Mouse (Mus musculus): ENCODE data around the gene Gm11032. TPM values are rescaled to one million over a fixed set of nuclear protein-coding genes. Genes with fewer than 3 reads are reported as not detected.
"Not testable (repeated sequence)": the region's sequence is repeated elsewhere in the genome, so short reads cannot be mapped to it uniquely, and the experiment has no call there.

Gene Gm11032
- not detected in 2 replicates for polyA plus RNA-seq (2016; fragmentation: Nextera tagmentation; extraction: Ambion mirVana)

- Histone ChIP-seq H3K27me3 (no peaks in the 10 kb centered on the region), H3K9me3 (no peaks in the 10 kb centered on the region), H3K4me2 (replicated peaks) (no peak within 1 kb of the TSS), H3K36me3 (no peaks in the 10 kb centered on the region), H3K4me3 (no peak within 1 kb of the TSS), H3K9ac (replicated peaks) (no peak within 1 kb of the TSS), H3K4me1 (no peaks in the 10 kb centered on the region), H3K27ac (replicated peaks) (no peak within 1 kb of the TSS)
- ATAC-seq (ENCODE audit: low FRiP score, low read depth) = no peak
- 88% methylated on average over 16 of the region's 16 CpGs for WGBS
Measured at GRCm38 (mm10) chr11:4620017-4620485, at the start of gene Gm11032. Gene Gm11032 (plus strand): TSS chr11:4620067.

- H3K27ac ChIP-seq (replicated peaks) = no peak overlapping the region
- H3K4me2 ChIP-seq (replicated peaks) = no peak overlapping the region
- H3K36me3 ChIP-seq = no peaks in the 10 kb centered on the region
- H3K4me3 ChIP-seq = no peak overlapping the region
- H3K9me3 ChIP-seq = no peaks in the 10 kb centered on the region
- peaks cover 4% of the 10 kb centered on the region; the same call in 1 of the 2 replicates for H3K4me1 ChIP-seq
- no peak for ATAC-seq (ENCODE audit: low FRiP score, low read depth)
- H3K27me3 ChIP-seq = no peaks in the 10 kb centered on the region
- H3K9ac ChIP-seq (replicated peaks) = no peak overlapping the region
- 92% methylated on average over 4 of the region's 4 CpGs for WGBS
Measured at GRCm38 (mm10) chr11:4571491-4571901, 48.4 kb upstream of the Gm11032 start.

- H3K36me3 ChIP-seq; H3K4me1 ChIP-seq; H3K9ac ChIP-seq (replicated peaks); H3K27ac ChIP-seq (replicated peaks); H3K4me3 ChIP-seq; ATAC-seq (ENCODE audit: low FRiP score, low read depth); H3K4me2 ChIP-seq (replicated peaks); H3K27me3 ChIP-seq; H3K9me3 ChIP-seq: not testable (repeated sequence)
- WGBS = 85% methylated on average over 2 of the region's 2 CpGs
Measured at GRCm38 (mm10) chr11:4576090-4576732, 43.7 kb upstream of the Gm11032 start.

GRCm38 (mm10) chr11:4577079-4577478, 42.8 kb upstream of the Gm11032 start:
- H3K27ac ChIP-seq (replicated peaks) = no peak overlapping the region
- H3K9ac ChIP-seq (replicated peaks) = no peak overlapping the region
- H3K36me3 ChIP-seq = no peaks in the 10 kb centered on the region
- WGBS = 98% methylated on average over 2 of the region's 2 CpGs
- H3K4me1 ChIP-seq = peaks cover 4% of the 10 kb centered on the region; the same call in 1 of the 2 replicates
- H3K9me3 ChIP-seq = no peaks in the 10 kb centered on the region
- no peaks in the 10 kb centered on the region for H3K27me3 ChIP-seq
- ATAC-seq (ENCODE audit: low FRiP score, low read depth) = no peak
- H3K4me2 ChIP-seq (replicated peaks) = no peak overlapping the region
- no peak overlapping the region for H3K4me3 ChIP-seq

DNA sequence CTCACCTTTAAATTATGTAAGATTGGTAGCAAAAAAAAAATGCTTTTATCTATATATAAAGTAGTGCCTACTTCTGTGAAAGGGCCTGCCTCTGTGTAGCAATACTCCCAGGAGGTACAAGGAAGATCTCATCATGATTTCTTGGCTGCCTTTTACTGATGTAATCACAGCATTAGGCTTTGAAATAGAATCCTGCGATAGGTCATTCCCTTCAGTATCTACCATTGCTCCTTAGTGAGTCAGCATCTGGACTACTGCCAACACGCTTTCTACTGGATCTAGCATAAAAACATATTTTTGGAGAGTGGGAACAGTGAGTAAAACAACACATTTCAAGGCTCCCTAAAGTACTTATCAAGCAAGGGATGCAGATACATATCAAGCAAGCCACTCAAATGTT, 41.2 kb upstream of the Gm11032 start:
- Histone ChIP-seq H3K9me3 (no peaks in the 10 kb centered on the region), H3K9ac (replicated peaks) (no peak overlapping the region), H3K27ac (replicated peaks) (no peak overlapping the region; the same call in 1 of the 2 replicates), H3K36me3 (no peaks in the 10 kb centered on the region), H3K4me1 (peaks cover 4% of the 10 kb centered on the region; the same call in 1 of the 2 replicates), H3K27me3 (no peaks in the 10 kb centered on the region), H3K4me2 (replicated peaks) (no peak overlapping the region), H3K4me3 (no peak overlapping the region)
- ATAC-seq (ENCODE audit: low FRiP score, low read depth) = no peak
- WGBS = 94% methylated on average over 2 of the region's 2 CpGs

GRCm38 (mm10) chr11:4591811-4592210, 28.1 kb upstream of the Gm11032 start:
- ATAC-seq (ENCODE audit: low FRiP score, low read depth) = no peak
- Histone ChIP-seq H3K9me3 (no peaks in the 10 kb centered on the region), H3K4me2 (replicated peaks) (no peak overlapping the region), H3K4me3 (no peak overlapping the region), H3K27ac (replicated peaks) (no peak overlapping the region), H3K27me3 (no peaks in the 10 kb centered on the region), H3K4me1 (peaks cover 9% of the 10 kb centered on the region), H3K9ac (replicated peaks) (no peak overlapping the region), H3K36me3 (no peaks in the 10 kb centered on the region)
- WGBS = 85% methylated on average over 4 of the region's 4 CpGs

GRCm38 (mm10) chr11:4593491-4593848, 26.4 kb upstream of the Gm11032 start:
- H3K4me1 ChIP-seq = peaks cover 9% of the 10 kb centered on the region
- ATAC-seq (ENCODE audit: low FRiP score, low read depth) = no peak
- no peak overlapping the region for H3K27ac ChIP-seq (replicated peaks)
- H3K36me3 ChIP-seq = no peaks in the 10 kb centered on the region
- H3K9ac ChIP-seq (replicated peaks) = peak overlapping the region; percentile 95; the same call in 1 of the 2 replicates
- H3K27me3 ChIP-seq = no peaks in the 10 kb centered on the region
- H3K4me2 ChIP-seq (replicated peaks) = peak overlapping the region; percentile 60
- 35% methylated on average over 5 of the region's 5 CpGs for WGBS
- no peaks in the 10 kb centered on the region for H3K9me3 ChIP-seq
- peak overlapping the region; percentile 96 for H3K4me3 ChIP-seq

DNA sequence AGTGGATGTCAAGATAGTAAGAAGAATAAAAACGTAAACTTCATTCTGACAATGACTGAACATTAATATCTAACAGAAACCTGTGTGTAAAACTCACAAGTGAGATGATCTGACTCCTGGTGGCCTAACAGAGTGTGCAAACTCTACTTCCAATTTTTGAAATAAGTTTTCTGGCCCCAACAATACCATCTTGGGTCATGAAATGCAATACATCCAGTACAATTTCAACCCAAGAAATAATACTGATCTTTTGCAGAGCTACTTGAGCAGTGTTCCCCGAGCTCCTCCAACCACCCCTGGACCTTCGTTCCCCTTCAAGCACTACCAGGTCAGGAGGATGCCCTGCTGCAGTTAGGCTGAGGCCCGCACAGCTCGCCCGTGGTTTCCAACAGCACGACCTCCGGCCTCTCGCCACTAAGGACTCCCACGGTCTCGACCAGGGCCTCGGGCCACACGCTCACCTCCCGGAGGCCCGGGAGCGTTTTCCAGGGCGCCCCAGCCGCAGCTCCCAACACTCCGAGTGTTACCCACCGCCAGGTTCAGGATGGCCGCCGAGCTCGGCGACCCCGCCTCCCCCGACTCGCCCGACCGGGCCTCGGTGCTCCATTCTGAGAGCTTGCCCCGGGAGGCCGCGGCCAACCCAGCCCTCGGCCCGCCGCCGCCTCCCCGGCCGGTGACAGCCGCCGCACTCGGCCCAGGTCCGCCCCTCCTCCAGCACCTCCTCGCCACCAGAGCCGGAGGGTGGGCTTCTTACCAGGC, 25.8 kb upstream of the Gm11032 start:
- Histone ChIP-seq H3K4me3 (peak overlapping the region; percentile 96), H3K4me2 (replicated peaks) (peak overlapping the region; percentile 60), H3K27me3 (no peaks in the 10 kb centered on the region), H3K9ac (replicated peaks) (peak overlapping the region; percentile 95), H3K9me3 (no peaks in the 10 kb centered on the region), H3K4me1 (peaks cover 9% of the 10 kb centered on the region), H3K27ac (replicated peaks) (peak overlapping the region; percentile 95), H3K36me3 (no peaks in the 10 kb centered on the region)
- ATAC-seq (ENCODE audit: low FRiP score, low read depth) = peak; percentile 95
- WGBS = under 1% methylated on average over 44 of the region's 45 CpGs

GRCm38 (mm10) chr11:4594608-4595500, 25.0 kb upstream of the Gm11032 start, which contains the start of gene Mtmr3:
Gene Mtmr3 (minus strand): TSS chr11:4594863.
- Histone ChIP-seq H3K9me3 (no peaks in the 10 kb centered on the region), H3K4me3 (peak within 1 kb of the TSS; percentile 96), H3K9ac (replicated peaks) (peak within 1 kb of the TSS; percentile 95), H3K36me3 (no peaks in the 10 kb centered on the region), H3K27ac (replicated peaks) (peak within 1 kb of the TSS; percentile 95), H3K4me1 (peaks cover 9% of the 10 kb centered on the region), H3K4me2 (replicated peaks) (peak within 1 kb of the TSS; percentile 60), H3K27me3 (no peaks in the 10 kb centered on the region)
- peak; percentile 95 for ATAC-seq (ENCODE audit: low FRiP score, low read depth)
- WGBS = 6% methylated on average over 44 of the region's 53 CpGs

GRCm38 (mm10) chr11:4598411-4598810, 21.5 kb upstream of the Gm11032 start:
- no peak overlapping the region for H3K9ac ChIP-seq (replicated peaks)
- no peak overlapping the region for H3K27ac ChIP-seq (replicated peaks)
- no peak overlapping the region for H3K4me3 ChIP-seq
- no peaks in the 10 kb centered on the region for H3K36me3 ChIP-seq
- no peaks in the 10 kb centered on the region for H3K9me3 ChIP-seq
- 94% methylated on average over 2 of the region's 2 CpGs for WGBS
- peaks cover 14% of the 10 kb centered on the region for H3K4me1 ChIP-seq
- ATAC-seq (ENCODE audit: low FRiP score, low read depth) = no peak
- no peaks in the 10 kb centered on the region for H3K27me3 ChIP-seq
- H3K4me2 ChIP-seq (replicated peaks) = no peak overlapping the region

- Histone ChIP-seq H3K4me3 (no peak overlapping the region), H3K4me1 (peaks cover 12% of the 10 kb centered on the region), H3K27me3 (no peaks in the 10 kb centered on the region), H3K27ac (replicated peaks) (no peak overlapping the region), H3K9me3 (no peaks in the 10 kb centered on the region), H3K36me3 (no peaks in the 10 kb centered on the region), H3K9ac (replicated peaks) (no peak overlapping the region), H3K4me2 (replicated peaks) (no peak overlapping the region)
- WGBS = 95% methylated on average over 3 of the region's 3 CpGs
- ATAC-seq (ENCODE audit: low FRiP score, low read depth) = no peak
Measured at GRCm38 (mm10) chr11:4599916-4600315, 20.0 kb upstream of the Gm11032 start.
